Mouse (Mus musculus) megakaryocyte-erythroid progenitor cell, adult 5-6 weeks (primary cell): Measurements from ENCODE around the gene 2310007B03Rik. TPM values are rescaled to one million over a fixed set of nuclear protein-coding genes. Genes with fewer than 3 reads are reported as not detected.
"Not testable (repeated sequence)": the region's sequence is repeated elsewhere in the genome, so short reads cannot be mapped to it uniquely, and the experiment has no call there.

ENCODE experiments used
- ATAC-seq: replicated peaks from 2 replicates; pipeline ENCODE4 v1.8.0; 2016; ENCODE audit warnings: mild to moderate bottlenecking, inconsistent platforms; ENCODE audit not compliant: severe bottlenecking, poor library complexity, low FRiP score, low TSS enrichment
- total RNA-seq, 2 experiments: library from RNA; stranded (forward) in 1 of 2; stranded (reverse) in 1 of 2; fragments of 200-1000, 215-1000 nt in 1 of 2; fragments of >200 nt in 1 of 2; fragmentation: Nextera tagmentation in 1 of 2; gene quantifications; 2 replicates each; pipeline ENCODE4 v1.2.3; 2014 to 2017

The 2310007B03Rik gene
- total RNA-seq (2014; fragmentation: Nextera tagmentation) (not detected in 2 replicates), total RNA-seq (2017) (not detected in 2 replicates)

DNA sequence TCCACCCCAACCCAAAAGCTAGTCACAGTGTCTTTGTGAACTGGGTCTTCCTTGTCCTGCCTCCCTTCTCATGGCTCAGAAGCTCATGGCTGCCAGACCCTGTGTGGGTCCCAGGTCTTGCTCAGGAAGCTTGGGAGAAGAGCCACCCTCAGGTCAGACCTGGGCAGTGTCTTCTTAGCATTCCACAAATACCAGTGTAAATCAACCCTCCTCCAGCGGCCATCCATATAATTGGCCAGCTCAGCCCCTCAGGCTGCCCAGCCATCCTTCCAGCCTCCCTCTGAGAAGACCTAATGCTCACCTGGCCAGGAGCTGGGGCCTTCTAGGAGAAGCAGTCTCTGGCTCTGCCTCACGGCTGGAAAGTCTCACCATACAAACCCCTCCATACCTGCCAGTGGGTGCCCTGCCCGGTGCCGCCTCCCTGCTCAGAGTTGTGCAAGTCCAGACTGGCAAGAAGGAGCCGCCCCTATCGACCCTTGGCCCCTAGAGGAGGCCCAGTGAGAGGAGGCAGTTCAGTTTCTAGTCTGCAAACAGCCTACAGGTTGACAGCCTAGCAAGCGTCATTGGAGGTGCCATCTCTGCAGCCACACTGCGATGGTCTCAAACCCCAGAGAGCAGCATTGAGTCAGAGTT, at the start of gene 2310007B03Rik:
TSS of gene 2310007B03Rik (minus strand) at position 448 of the 633 bp plus-strand sequence.
- ATAC-seq, result no peak

DNA sequence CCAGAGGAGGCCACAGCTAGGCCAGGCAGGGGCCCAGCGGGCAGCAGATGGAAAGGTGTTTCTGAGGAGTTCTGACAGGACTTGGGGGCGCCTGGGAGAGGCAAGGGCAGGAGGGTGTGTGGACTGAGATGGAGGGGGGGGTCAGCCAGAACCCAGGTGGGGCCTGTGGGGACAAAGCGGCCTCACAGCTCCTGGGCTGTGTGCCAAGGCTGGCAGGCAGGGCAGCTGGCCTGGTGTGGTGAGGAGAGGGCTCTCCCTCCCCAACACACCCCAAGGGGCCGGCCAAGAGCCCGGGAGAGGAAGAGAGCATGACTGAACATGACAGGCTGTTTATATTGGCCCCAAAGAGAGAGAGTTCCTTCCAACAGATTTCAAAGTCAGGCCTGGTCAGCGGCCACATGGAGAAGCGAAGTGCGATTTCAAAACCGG, 49.5 kb upstream of the 2310007B03Rik start:
- no peak for ATAC-seq

DNA sequence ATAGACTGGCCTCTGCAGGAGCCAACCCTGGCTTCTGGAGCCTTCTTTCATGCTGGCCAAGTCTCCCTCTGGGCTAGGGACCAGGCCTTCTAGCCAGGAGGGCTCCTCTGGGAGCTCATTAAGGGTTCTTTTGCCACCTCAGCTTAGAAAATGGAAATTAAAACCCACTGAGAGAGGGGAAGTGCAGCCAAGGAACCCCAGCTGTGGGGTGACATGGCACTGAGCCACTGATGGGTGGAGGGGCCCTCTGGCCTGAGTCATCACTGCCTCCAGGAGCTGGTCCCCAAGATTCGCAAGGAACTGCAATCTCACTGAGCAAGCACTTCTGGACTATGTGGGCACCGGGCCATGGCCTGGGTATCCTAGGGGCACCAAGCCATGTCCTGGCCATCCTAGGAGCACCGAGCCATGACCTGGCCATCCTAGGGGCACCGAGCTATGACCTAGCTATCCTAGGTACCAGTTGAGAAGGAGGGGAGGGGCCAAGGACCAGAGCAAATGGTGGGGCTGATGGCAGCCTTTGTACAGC, 46.9 kb upstream of the 2310007B03Rik start:
- no peak for ATAC-seq

DNA sequence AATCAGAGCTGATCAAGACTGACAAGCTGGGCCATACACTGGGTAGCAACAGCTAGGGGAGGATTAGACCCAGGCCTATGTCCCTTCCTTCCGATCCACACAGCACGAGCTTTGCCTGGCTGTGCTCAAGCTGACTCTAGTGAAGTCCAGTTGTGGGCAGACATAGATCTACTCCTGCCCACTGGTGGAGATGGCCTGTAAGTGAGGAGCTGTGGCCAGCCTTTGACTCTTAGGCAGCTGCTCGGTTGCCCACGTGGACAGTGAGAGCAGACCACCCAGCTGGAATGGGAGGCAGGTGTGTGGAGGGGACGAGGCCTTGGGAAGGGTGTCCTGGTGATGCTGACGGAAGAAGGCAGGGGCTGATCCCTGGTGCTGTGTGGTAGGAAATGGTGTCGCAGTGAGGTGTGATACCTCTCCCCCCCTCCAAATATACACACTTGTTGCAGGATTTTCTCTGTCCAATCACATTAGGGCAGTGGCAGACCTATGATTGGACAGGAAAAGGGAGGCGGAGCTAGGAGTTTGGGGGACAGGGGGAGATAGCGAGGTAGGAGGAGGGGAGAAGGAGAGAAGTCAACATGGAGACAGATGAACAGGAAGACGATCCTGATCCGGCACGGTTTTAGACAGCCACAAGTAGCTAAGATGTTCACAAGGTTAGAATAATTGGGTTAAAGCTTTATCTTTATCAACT, 45.7 kb upstream of the 2310007B03Rik start:
- no peak for ATAC-seq

DNA sequence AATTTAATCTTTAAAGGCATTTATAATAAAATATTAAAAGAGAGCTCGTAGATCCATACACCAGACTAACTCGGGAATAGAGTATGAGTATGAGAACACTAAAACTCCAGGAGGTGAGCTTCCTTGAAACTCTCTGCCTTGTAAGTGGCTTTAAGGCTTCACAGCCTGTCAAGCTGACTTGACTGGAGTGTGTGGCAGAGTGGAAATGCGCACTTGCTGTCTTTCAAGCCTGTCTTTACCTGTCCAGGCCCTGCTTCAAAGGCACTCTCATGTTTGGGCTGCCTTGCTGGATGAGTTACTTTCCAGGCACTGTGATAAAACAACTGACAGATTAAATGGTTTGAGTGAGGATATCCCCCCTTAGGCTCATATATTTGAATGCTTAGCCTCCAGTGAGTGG, 37.2 kb upstream of the 2310007B03Rik start:
- no peak for ATAC-seq

DNA sequence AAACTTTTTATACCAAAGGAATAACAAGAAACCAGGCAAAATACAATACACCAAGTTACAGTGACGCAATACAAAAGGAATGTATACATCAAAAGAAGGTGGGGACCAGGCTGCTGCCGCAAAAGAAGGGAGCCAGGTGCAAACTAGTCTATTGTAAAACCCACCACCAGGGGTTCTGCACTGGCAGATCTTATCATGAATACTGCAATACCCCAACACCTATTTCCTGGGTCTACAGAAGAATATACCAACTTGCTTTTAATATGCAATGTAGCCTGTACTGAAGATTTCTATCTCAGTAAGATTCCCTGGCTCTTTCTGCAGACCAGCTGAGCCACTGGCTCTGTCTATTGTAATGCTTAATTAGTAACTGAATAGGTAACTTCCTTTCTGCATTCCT, 36.7 kb upstream of the 2310007B03Rik start:
- ATAC-seq, result not testable (repeated sequence)

DNA sequence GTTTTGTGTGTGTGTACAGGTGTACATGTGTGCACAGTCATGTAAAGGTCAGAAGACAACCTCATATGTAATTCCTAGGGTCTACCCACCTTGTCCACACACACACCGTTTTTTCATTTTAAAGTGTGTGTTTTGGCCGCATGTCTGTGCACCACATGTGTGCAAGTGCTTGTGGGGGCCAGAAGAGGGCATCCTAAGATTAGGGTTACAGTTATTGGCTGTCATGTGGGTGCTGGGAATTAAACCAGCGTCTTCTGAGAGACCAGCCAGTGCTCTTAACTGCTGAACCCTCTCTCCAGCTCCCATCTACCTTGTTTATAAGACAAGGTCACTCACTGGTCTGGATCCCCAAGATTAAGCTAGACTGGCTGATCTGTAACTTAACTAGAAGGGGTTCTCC, 34.2 kb upstream of the 2310007B03Rik start:
- ATAC-seq, result no peak

DNA sequence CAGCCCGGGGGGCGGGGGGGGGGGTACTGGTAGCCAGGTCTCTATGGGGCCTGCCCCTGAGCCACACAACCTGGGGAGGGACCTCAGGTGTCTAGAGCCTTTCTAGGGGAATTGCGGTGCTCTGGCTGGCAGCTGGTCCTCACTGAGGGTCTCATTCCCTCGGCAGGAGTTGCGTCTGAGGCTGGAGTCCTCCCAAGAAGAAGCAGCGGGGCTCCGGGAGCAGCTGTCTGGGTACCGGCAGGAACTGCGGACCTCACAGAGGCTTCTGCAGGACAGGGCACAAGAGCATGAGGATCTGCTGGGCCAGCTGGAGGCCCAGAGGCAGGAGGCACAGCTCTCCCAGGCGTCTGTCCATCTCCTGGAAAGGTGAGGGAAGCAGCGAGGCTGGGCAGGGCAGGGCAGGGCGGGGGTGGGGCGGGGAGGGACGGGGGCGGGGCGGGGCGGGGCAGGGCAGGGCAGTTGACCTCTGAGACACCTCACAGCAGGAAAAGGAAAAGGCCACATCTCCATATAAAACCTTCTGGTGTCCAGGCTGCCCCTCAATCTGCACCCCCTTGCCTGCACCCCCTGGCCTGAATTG, 30.1 kb upstream of the 2310007B03Rik start:
- no peak for ATAC-seq

DNA sequence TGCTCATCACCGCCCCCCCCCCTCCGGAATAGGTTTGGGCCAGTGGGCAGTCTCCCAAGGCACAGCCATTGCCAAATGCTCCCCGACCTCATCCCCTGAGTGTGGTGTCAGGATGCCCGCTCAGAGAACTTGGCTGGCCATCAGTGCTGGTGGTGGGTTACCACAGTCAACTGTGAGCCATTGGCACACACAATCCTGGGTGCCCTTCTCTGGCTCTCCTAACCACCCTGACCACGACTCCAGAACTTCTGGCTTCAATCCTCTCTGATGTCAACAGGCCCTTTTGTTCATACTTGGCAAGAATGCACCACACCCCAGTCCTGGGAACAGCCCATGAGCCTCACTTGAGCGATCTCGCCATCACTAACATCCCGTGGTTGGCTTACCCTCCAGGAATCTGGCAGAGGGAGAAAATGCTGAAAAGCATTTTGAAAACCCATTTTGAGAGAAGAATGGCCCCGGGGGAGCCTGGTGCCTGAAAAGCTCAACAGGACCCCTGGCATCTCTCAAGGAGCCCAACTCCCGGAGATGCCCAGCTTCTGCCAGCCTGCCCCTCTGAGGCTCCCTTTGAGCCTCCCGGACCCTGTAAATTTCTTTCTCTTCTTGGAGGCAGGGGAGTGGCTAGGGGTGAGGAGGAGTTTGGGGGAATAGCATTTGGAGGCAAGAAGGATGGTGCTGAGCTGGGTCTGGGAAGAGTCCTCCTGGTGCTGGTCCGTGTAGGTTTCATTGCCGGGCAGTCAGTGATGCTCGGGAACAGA, 23.5 kb upstream of the 2310007B03Rik start:
- no peak for ATAC-seq

DNA sequence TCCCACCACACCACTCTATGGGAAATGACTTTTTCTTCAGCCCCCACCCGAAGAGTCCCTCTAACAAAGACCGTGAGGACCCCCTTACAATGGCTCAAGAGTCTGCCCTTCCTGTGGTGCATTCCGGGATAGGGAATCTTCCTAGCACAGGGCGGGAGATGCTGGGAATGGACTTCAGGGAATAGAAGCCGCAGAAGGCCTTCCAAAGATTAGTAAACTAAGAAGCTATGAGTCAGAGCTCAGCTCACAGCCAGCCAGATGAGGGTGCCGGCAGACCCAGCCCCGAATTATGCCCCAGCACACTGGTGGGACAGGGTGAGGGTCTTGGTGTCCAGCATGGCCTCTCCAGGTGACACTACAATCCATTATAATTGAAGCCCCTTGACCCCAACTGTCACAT, 21.5 kb upstream of the 2310007B03Rik start:
- no peak for ATAC-seq

DNA sequence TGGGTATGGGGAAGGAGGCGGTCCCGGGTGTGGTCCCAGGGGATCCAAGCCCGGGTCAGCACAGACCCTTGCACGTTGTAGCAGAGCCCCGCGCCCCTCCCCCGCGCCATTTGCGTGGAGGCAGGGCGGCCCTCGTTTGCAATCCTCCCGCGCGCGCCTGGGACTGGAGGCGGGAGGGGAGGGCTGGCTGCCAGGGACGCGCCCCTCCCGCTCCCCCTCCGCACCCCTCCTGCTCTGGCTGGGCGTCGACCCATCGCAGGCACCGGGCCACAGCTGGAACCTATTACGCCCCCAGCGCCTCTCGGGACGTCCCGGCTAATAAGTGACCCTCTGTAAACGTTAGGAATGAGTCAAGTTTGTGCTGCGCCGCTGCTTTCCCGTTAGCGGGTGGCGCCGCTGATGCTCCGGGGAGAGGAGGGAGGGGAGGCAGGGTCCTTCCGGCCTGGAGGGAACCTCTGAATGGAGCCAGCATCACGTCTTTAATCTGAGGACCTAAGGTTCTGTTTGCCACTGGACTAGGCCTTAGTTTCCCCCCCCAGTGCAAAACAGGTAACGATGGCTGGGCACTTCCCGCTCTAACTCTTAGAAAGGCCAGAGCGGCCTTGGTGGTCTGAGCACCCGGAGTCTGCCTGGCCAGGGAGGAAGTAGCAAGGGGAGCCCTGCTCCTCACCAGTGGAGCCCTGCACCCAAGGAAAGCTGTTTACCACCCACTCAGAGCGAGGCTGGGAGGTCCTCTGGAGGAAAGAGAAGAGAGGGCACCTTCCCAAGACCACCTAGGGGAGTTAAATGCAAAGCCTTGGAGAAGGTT, 16.0 kb upstream of the 2310007B03Rik start:
- no peak for ATAC-seq

DNA sequence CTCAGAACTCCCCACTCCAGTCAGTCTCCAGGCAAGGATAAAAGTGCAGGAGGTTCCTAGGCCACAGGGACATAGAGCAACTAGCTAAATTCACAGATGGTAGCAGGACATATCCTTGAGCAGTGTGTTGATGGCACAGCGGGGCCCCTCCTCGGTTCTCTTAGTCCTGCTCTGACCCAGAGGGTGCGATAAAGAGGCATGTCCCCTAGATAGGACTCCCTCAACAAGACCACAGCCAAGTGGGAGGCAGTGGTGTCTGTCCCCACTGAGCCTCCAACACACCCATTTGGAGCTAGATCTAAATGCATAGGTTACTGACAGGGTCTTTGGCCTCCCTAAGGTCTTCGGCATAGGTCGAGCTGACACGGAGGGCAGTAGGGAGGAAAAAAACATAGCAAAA, 15.1 kb upstream of the 2310007B03Rik start:
- no peak for ATAC-seq

DNA sequence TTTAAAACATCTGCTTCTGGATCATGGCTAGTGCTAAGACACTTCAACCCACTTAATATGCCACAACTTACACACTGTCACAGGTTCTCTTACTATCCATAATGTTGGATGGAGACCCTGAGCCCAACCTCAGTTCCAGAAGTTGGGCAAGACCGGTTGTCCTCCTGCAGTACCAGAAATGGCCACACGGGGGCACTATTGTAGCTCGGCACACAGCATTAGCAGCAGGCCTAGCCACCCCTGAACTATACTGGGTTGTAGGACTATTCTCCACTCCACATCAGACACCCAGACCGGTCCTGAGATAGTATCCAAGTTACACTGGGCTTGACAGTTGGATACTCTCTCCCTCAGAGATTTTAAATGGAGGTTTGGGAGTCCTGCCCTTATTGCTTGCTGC, 13.7 kb upstream of the 2310007B03Rik start:
- peak; percentile 60 for ATAC-seq

DNA sequence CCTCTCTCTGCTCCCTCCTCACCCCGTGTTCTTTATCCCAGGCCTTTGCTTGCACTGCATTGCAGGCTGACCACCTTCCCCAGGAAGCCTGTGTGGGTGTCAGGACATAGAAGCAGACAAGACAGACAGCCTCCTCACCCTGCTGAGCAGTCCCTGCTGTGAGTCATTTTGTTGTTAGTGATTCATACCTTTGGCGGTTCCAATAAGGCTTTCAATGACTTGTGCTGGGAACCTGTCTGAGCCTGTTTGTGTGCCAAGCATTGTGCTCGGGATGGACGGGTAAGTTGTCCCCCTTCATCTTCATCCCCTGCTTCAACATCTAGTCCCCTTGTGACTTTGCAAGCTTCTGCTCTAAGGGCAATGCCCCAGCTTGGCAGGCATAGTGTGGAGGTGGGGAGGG, 12.9 kb upstream of the 2310007B03Rik start:
- ATAC-seq, result no peak

DNA sequence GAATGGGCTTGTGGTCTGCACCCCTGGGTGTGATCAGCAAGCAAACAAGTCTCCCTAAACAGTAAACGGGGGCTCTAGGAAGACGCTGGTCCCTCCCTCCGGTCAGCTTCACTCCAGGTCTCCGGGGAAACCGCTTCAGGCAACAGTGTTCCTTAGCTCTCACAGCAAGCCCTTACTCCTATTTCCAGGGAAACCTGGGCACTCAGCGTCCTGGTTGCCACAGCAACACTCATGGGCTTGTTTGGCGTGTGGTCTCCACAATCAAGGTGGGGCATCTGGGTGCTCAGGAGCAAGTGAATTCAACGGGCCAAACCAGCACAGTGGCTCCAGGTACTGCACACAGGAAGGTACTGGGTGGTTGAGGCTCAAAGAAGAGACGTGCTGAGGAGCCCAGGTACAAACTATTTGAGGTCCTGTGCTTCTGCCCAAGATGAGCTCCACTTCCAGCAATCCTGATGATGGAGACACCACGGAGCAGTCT, 7.6 kb upstream of the 2310007B03Rik start, which contains the start of gene Crocc2:
TSS of gene Crocc2 (plus strand) at position 431 of the 481 bp plus-strand sequence.
- ATAC-seq, result no peak

DNA sequence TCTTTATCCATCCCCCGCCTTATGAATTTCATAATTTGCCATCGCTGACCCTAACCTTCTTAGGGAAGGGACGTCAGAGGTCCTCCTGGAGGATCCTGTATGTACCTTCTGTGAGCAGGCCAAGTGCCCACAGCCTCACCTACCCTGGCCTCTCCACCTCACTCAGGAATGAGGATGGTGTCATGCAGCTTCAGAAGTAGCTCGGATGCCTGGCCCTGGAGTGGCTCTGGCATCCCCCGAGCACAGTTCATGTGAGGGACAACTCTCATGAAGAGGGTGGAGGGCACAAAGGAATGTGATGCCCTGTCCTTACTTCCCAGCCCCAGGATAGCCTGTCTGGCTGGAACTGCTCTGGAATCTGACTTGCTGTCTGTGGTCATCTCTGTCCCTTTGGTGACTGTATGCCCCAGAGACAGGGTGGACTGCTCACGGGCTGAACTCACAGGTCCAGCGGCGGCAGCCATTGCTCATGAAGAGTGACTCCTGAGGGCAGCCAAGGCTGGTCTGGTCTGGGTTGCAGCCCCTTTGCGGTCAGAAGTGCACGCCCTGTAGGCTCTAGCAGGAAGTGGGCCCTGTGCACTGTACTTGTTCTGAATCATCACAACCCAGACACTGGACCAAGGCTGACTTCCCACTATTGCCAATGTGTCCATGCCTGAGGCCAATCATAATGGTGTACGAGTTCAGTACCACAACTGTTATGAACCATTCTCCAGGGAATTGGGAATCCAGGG, 5.8 kb upstream of the 2310007B03Rik start:
- no peak for ATAC-seq

DNA sequence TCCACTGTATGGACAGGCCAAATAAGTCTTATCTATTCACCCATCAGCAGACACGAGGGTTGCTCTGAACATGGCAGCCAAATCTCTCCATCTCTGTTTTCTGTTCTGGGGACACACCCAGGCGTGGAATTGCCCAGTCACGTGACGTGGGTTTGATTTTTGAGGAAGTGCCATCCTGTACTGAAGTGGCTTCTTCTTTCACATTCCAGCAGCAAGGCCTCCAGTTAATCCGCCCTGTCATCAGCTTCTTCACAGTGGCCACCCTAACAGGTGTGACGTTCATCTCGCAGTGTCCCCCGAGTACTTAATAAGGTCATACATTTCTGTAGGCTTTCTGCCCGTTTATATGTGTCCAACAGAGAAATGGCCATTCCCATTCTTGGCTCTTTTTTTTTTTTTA, 4.7 kb upstream of the 2310007B03Rik start:
- no peak for ATAC-seq

DNA sequence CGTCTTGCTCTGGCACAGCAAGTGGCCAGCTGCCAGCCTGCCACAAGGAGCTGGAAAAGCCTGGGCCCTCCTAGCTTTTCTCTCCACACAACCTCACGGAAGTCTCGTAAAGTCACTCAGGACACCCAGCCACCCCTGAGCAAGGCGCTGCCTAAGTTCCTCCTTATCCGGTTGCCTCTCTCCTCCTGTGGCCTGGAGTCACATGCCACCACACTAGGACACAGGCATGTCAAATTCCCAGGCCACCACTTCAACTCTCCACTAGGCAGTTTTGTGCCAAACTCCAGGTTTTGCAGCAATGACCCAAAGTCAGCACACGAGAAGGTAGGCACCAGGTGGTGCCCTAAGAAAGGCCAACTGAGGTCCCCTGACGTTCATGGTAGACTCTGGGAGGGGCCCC, 1.8 kb upstream of the 2310007B03Rik start:
- no peak for ATAC-seq
